Mouse (Mus musculus): ENCODE measurements at regions not wholly inside any gene's neighbourhood (a gene's known extent, or its start where the extent isn't known, plus 50 kb on each side); places are given as distances from the start of the nearest gene placed in this dataset.

GRCm38 (mm10) chr4:69993226-69993625 is 417.0 kb downstream of the Cdk5rap2 start:
- H3K9me3 ChIP-seq (ENCODE audit: low read length): no peaks in the 10 kb centered on the region
- no peak overlapping the region for H3K27ac ChIP-seq (ENCODE audit: low read length)
- H3K4me3 ChIP-seq (ENCODE audit: low read length): no peak overlapping the region
- H3K4me1 ChIP-seq (ENCODE audit: insufficient read depth, low read length): no peaks in the 10 kb centered on the region
- H3K4me2 ChIP-seq (replicated peaks; ENCODE audit: low read depth, low read length): no peak overlapping the region
- H3K36me3 ChIP-seq (ENCODE audit: insufficient read depth, low read length): no peaks in the 10 kb centered on the region
- no peak for ATAC-seq (ENCODE audit: low FRiP score, low TSS enrichment)
- 72% methylated on average over 3 of the region's 3 CpGs for WGBS
- H3K9ac ChIP-seq (replicated peaks; ENCODE audit: low read length): no peak overlapping the region
- no peaks in the 10 kb centered on the region for H3K27me3 ChIP-seq (ENCODE audit: insufficient read depth, low read length)

- Histone ChIP-seq H3K36me3 (ENCODE audit: insufficient read depth, low read length) (no peaks in the 10 kb centered on the region), H3K9me3 (ENCODE audit: low read length) (0 out of 2 replicates have a peak, but pooled peaks cover 3% of the 10 kb centered on the region), H3K27ac (ENCODE audit: low read length) (no peak overlapping the region), H3K9ac (replicated peaks; ENCODE audit: low read length) (no peak overlapping the region), H3K4me3 (ENCODE audit: low read length) (no peak overlapping the region), H3K4me2 (replicated peaks; ENCODE audit: low read depth, low read length) (no peak overlapping the region), H3K27me3 (ENCODE audit: insufficient read depth, low read length) (no peaks in the 10 kb centered on the region), H3K4me1 (ENCODE audit: insufficient read depth, low read length) (no peaks in the 10 kb centered on the region)
- no peak for ATAC-seq (ENCODE audit: low FRiP score, low TSS enrichment)
- 49% methylated on average over 2 of the region's 2 CpGs for WGBS
These were observed 436.0 kb downstream of the Cdk5rap2 start for GRCm38 (mm10) chr4:69974208-69974607.

GRCm38 (mm10) chr4:69973566-69973965 is 436.7 kb downstream of the Cdk5rap2 start:
- no peak overlapping the region for H3K9ac ChIP-seq (replicated peaks; ENCODE audit: low read length)
- H3K4me1 ChIP-seq (ENCODE audit: insufficient read depth, low read length): no peaks in the 10 kb centered on the region
- ATAC-seq (ENCODE audit: low FRiP score, low TSS enrichment): no peak
- H3K4me2 ChIP-seq (replicated peaks; ENCODE audit: low read depth, low read length): no peak overlapping the region
- 81% methylated on average over 6 of the region's 6 CpGs for WGBS
- no peaks in the 10 kb centered on the region for H3K27me3 ChIP-seq (ENCODE audit: insufficient read depth, low read length)
- no peak overlapping the region for H3K27ac ChIP-seq (ENCODE audit: low read length)
- H3K36me3 ChIP-seq (ENCODE audit: insufficient read depth, low read length): no peaks in the 10 kb centered on the region
- H3K4me3 ChIP-seq (ENCODE audit: low read length): no peak overlapping the region
- 0 out of 2 replicates have a peak, but pooled peaks cover 3% of the 10 kb centered on the region for H3K9me3 ChIP-seq (ENCODE audit: low read length)

- 0 out of 2 replicates have a peak, but pooled peaks cover 3% of the 10 kb centered on the region for H3K9me3 ChIP-seq (ENCODE audit: low read length)
- H3K27me3 ChIP-seq (ENCODE audit: insufficient read depth, low read length): no peaks in the 10 kb centered on the region
- WGBS: 72% methylated on average over 3 of the region's 3 CpGs
- H3K4me1 ChIP-seq (ENCODE audit: insufficient read depth, low read length): no peaks in the 10 kb centered on the region
- H3K9ac ChIP-seq (replicated peaks; ENCODE audit: low read length): no peak overlapping the region
- no peak for ATAC-seq (ENCODE audit: low FRiP score, low TSS enrichment)
- no peak overlapping the region for H3K4me2 ChIP-seq (replicated peaks; ENCODE audit: low read depth, low read length)
- no peak overlapping the region for H3K27ac ChIP-seq (ENCODE audit: low read length)
- no peaks in the 10 kb centered on the region for H3K36me3 ChIP-seq (ENCODE audit: insufficient read depth, low read length)
- H3K4me3 ChIP-seq (ENCODE audit: low read length): no peak overlapping the region
These were observed 438.5 kb downstream of the Cdk5rap2 start for GRCm38 (mm10) chr4:69971721-69972120.

GRCm38 (mm10) chr4:69968424-69968823 is 441.8 kb downstream of the Cdk5rap2 start:
- Histone ChIP-seq H3K27me3 (ENCODE audit: insufficient read depth, low read length) (no peaks in the 10 kb centered on the region), H3K36me3 (ENCODE audit: insufficient read depth, low read length) (no peaks in the 10 kb centered on the region), H3K4me1 (ENCODE audit: insufficient read depth, low read length) (no peaks in the 10 kb centered on the region), H3K4me2 (replicated peaks; ENCODE audit: low read depth, low read length) (no peak overlapping the region), H3K9me3 (ENCODE audit: low read length) (no peaks in the 10 kb centered on the region), H3K9ac (replicated peaks; ENCODE audit: low read length) (no peak overlapping the region), H3K4me3 (ENCODE audit: low read length) (no peak overlapping the region), H3K27ac (ENCODE audit: low read length) (no peak overlapping the region)
- 90% methylated on average over 1 of the region's 1 CpGs for WGBS
- ATAC-seq (ENCODE audit: low FRiP score, low TSS enrichment): no peak

All from kidney, embryonic 16.5 days (tissue).